Mouse (Mus musculus): Measurements from ENCODE around the gene Slit3. TPM values are rescaled to one million over a fixed set of nuclear protein-coding genes. Genes with fewer than 3 reads are reported as not detected.

The Slit3 gene
- polyA plus RNA-seq, 1 experiment from 2014 or later: 5.9 TPM

DNA sequence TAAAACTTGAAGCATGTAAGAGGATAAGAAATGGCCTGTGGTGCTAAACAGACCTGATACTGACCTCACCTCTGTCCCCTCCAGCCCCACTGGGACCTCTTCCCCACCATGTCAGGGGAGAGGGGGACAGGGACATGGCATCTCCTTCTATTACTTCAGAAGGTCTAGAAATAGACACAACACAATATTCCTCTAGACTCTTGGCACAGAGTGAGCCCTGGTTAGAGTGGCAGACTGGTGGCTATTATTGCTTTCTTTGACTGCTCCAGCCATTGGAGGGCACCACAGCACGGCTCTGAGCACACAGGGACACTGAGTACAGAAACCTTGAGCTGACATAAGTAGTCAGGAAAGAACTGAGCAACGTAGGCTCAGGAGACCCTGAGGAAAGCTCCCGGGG, 501.7 kb downstream of the Slit3 start:
- H3K4me3 ChIP-seq (ENCODE audit: low read length): no peak overlapping the region
- 90% methylated on average over 3 of the region's 3 CpGs for WGBS
- no peaks in the 10 kb centered on the region for H3K27me3 ChIP-seq (replicated peaks; ENCODE audit: control insufficient read depth, insufficient read depth, low read length)
- no peaks in the 10 kb centered on the region for H3K4me1 ChIP-seq (ENCODE audit: control insufficient read depth, insufficient read depth, low read length)
- H3K27ac ChIP-seq (ENCODE audit: low read length): no peak overlapping the region
- ATAC-seq: no peak
- H3K4me2 ChIP-seq (ENCODE audit: low read depth, low read length): no peak overlapping the region
- no peak overlapping the region for H3K9ac ChIP-seq (ENCODE audit: low read depth, low read length)
- H3K36me3 ChIP-seq (ENCODE audit: control insufficient read depth, insufficient read depth, low read length): no peaks in the 10 kb centered on the region
- no peaks in the 10 kb centered on the region for H3K9me3 ChIP-seq (ENCODE audit: control insufficient read depth, low read length)

DNA sequence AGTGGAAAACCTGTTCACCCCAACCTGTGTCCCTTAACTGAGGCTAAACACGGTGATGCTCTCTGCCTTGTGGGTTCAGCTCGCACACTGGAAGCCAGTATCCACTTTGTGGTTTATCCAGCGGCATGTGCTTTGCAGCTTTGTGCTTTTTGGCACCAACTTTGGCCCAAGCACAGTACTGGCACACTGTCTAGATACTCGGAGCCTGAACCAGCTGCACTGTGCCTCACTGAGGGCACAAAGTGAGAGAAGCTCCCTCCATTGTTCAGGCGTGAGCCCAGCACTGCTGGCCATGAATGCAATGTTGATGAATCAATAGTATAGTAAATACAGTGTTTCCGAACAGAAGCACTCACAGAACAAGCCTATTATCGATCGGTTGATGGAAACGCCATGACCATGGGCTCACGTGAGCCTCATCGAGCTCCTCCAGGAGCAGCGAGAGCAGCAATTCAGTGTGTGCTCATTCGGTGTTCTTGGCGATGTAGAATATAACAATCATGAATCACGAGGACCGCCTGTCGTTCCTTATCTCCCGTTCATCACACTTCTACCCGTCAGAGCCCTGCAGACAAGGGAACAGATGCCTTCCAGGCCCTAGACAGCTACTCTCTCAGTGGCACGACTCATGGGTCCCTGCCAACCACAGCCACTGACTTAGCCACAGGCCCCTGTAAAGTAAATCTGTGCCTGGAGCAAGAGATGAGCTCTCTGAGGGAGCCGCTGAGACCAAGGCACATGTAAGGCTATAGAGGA, 503.7 kb downstream of the Slit3 start:
- Histone ChIP-seq H3K27ac (ENCODE audit: low read length) (no peak overlapping the region), H3K4me2 (ENCODE audit: low read depth, low read length) (no peak overlapping the region), H3K27me3 (replicated peaks; ENCODE audit: control insufficient read depth, insufficient read depth, low read length) (no peaks in the 10 kb centered on the region), H3K36me3 (ENCODE audit: control insufficient read depth, insufficient read depth, low read length) (no peaks in the 10 kb centered on the region), H3K9ac (ENCODE audit: low read depth, low read length) (no peak overlapping the region), H3K9me3 (ENCODE audit: control insufficient read depth, low read length) (no peaks in the 10 kb centered on the region), H3K4me3 (ENCODE audit: low read length) (no peak overlapping the region), H3K4me1 (ENCODE audit: control insufficient read depth, insufficient read depth, low read length) (no peaks in the 10 kb centered on the region)
- WGBS: 72% methylated on average over 21 of the region's 21 CpGs
- no peak for ATAC-seq

DNA sequence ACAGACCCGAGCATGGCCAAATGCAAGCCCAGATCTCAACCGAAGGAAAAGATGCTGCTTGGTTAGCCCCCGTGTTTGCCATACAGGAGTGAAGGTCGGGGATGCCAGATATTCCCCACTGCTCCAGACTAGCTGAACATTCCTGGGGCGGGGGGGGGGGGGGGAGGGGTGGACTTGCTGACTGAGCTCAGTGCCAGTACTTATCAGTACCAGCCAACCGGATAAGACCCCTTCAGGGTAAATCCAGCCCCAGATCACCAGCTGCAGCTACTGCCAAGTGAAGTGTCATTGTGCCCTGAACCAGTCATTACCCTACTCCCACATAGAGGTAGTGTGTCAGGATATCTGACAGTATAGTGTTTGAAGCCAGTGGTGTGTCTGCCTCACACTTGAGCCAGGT, 504.6 kb downstream of the Slit3 start:
- Histone ChIP-seq H3K4me3 (ENCODE audit: low read length) (no peak overlapping the region), H3K9ac (ENCODE audit: low read depth, low read length) (no peak overlapping the region), H3K4me1 (ENCODE audit: control insufficient read depth, insufficient read depth, low read length) (no peaks in the 10 kb centered on the region), H3K9me3 (ENCODE audit: control insufficient read depth, low read length) (no peaks in the 10 kb centered on the region), H3K27ac (ENCODE audit: low read length) (no peak overlapping the region), H3K27me3 (replicated peaks; ENCODE audit: control insufficient read depth, insufficient read depth, low read length) (no peaks in the 10 kb centered on the region), H3K36me3 (ENCODE audit: control insufficient read depth, insufficient read depth, low read length) (no peaks in the 10 kb centered on the region), H3K4me2 (ENCODE audit: low read depth, low read length) (no peak overlapping the region)
- ATAC-seq: no peak
- WGBS: 61% methylated on average over 5 of the region's 6 CpGs

DNA sequence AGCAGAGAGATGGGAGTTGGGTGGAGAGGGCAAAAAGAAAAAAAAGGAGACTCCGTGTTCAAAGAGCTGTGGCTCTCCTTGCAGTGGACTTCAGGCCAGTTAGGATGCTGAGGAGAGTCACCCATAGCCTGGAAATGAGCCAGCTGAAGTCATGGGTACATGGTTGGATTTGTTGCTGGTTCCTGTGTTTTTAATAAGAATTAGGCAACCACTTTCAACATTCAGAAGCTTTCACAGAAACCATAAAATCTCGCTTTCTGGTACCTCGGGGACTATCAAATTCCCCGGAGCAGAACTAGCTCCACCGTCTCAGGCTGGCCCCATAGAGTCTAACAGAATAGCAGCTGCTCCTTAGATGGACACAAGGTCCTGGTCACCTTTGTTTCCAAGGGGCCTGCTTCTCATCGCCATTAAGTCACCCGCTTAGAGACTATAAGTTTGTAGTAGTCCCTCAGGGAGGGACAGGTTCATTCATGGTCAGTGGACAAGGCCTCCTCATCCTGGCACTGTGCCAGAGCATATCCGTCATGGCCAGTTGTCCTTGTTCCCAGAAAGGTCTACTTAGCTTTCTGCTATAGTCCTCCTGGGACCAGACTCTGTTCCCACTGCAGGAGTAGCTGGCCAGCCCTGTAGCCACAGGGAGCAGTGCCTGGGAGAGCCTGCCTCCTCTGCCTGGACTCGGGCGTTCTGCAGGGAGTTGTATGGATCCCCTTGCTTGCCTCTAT, 505.3 kb downstream of the Slit3 start:
- Histone ChIP-seq H3K36me3 (ENCODE audit: control insufficient read depth, insufficient read depth, low read length) (no peaks in the 10 kb centered on the region), H3K9me3 (ENCODE audit: control insufficient read depth, low read length) (no peaks in the 10 kb centered on the region), H3K4me2 (ENCODE audit: low read depth, low read length) (no peak overlapping the region), H3K27me3 (replicated peaks; ENCODE audit: control insufficient read depth, insufficient read depth, low read length) (no peaks in the 10 kb centered on the region), H3K4me3 (ENCODE audit: low read length) (no peak overlapping the region), H3K4me1 (ENCODE audit: control insufficient read depth, insufficient read depth, low read length) (no peaks in the 10 kb centered on the region), H3K27ac (ENCODE audit: low read length) (no peak overlapping the region), H3K9ac (ENCODE audit: low read depth, low read length) (no peak overlapping the region)
- WGBS: 80% methylated on average over 10 of the region's 10 CpGs
- no peak for ATAC-seq

DNA sequence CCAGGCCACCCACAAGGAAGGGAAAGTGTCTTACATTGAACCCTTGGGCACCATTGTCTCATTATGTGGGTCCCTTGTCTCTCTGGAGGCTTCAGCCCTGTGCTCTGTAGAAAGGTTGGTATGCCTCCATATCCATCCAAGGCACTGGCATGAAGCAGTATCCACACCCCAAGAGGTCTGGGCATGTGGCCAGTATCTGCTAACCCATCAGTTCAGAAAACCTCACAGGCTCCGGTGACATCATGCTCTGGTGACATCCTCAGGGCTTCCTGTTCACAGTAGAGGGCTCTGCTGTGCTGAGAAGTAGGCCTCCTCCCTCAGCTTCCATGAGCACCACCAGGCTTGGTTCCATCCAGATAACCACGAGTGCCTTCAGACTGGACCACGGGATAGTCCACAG, 506.8 kb downstream of the Slit3 start:
- no peak overlapping the region for H3K4me2 ChIP-seq (ENCODE audit: low read depth, low read length)
- 83% methylated on average over 3 of the region's 3 CpGs for WGBS
- H3K9me3 ChIP-seq (ENCODE audit: control insufficient read depth, low read length): no peaks in the 10 kb centered on the region
- H3K9ac ChIP-seq (ENCODE audit: low read depth, low read length): no peak overlapping the region
- H3K4me3 ChIP-seq (ENCODE audit: low read length): no peak overlapping the region
- no peak for ATAC-seq
- no peak overlapping the region for H3K27ac ChIP-seq (ENCODE audit: low read length)
- no peaks in the 10 kb centered on the region for H3K36me3 ChIP-seq (ENCODE audit: control insufficient read depth, insufficient read depth, low read length)
- H3K4me1 ChIP-seq (ENCODE audit: control insufficient read depth, insufficient read depth, low read length): no peaks in the 10 kb centered on the region
- no peaks in the 10 kb centered on the region for H3K27me3 ChIP-seq (replicated peaks; ENCODE audit: control insufficient read depth, insufficient read depth, low read length)

DNA sequence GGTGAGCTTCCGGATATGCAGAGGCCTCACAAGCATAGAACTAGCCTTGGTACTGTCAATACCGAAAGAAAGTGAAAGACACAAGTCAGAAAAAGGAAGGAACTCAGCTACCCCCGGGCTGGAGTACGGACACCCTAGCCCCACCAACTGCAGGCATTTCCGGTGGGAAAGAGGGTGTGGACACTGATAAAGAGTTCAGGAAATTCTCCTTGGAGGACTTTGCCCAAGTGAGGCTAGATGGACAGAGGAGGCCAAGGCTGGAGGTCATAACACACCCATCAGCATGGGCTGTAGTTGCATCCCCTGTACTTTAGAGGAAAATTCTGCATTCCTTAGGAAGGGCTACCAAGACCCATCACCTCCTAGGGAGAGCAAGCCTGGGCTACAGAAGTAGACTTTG, 511.2 kb downstream of the Slit3 start:
- ATAC-seq: peak; percentile 72
- H3K9me3 ChIP-seq (ENCODE audit: control insufficient read depth, low read length): no peaks in the 10 kb centered on the region
- H3K4me1 ChIP-seq (ENCODE audit: control insufficient read depth, insufficient read depth, low read length): no peaks in the 10 kb centered on the region
- no peak overlapping the region for H3K9ac ChIP-seq (ENCODE audit: low read depth, low read length)
- H3K36me3 ChIP-seq (ENCODE audit: control insufficient read depth, insufficient read depth, low read length): no peaks in the 10 kb centered on the region
- WGBS: 74% methylated on average over 5 of the region's 5 CpGs
- H3K4me3 ChIP-seq (ENCODE audit: low read length): no peak overlapping the region
- H3K4me2 ChIP-seq (ENCODE audit: low read depth, low read length): no peak overlapping the region
- no peak overlapping the region for H3K27ac ChIP-seq (ENCODE audit: low read length)
- H3K27me3 ChIP-seq (replicated peaks; ENCODE audit: control insufficient read depth, insufficient read depth, low read length): no peaks in the 10 kb centered on the region

DNA sequence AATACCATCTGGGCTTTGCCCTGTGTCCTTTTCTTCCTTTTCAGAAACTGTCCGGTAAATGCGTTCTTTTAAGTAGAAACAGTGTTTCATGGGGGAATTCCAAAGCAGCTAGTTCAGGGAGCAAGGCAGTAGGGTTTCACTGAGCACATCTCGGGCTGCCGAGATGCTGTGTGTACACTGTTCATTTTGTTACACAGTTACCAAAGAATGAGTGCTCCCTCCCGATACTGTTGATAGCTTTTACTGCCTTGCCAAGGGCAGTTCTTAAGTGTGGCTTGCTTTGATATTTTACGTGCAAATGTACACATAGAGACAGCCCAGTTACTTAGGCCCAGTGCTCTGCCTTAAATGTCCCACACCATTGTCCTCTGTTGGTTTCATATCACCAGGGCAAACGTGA, 516.1 kb downstream of the Slit3 start:
- Histone ChIP-seq H3K4me3 (ENCODE audit: low read length) (no peak overlapping the region), H3K4me1 (ENCODE audit: control insufficient read depth, insufficient read depth, low read length) (no peaks in the 10 kb centered on the region), H3K9ac (ENCODE audit: low read depth, low read length) (no peak overlapping the region), H3K4me2 (ENCODE audit: low read depth, low read length) (no peak overlapping the region), H3K27me3 (replicated peaks; ENCODE audit: control insufficient read depth, insufficient read depth, low read length) (no peaks in the 10 kb centered on the region), H3K36me3 (ENCODE audit: control insufficient read depth, insufficient read depth, low read length) (no peaks in the 10 kb centered on the region), H3K27ac (ENCODE audit: low read length) (no peak overlapping the region), H3K9me3 (ENCODE audit: control insufficient read depth, low read length) (no peaks in the 10 kb centered on the region)
- WGBS: 63% methylated on average over 7 of the region's 7 CpGs
- ATAC-seq: no peak

DNA sequence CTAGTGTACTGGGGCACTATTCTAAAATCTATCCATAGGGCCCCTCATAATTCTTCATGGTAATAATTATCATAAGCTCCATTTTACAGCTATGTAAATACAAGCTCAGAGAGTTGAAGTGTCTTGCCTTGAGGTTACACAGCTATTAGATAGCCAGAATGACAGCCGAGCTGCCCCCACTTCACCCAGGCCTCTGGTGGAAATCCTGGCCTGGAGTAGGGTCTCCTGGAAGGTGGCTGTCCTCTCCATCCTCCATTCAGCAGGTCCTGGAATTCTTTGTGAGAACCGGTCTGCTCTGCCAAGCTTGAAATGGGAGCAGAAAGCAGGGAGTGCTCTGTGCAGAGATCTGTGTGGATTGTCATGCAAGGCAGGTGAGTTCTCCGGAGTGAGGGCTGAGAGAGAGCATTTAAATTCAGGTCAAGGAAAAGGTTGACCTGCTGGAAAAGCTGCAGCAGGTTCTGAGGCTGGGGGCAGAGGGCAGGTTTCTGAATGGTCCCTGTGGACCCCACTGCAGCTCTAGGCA, 517.9 kb downstream of the Slit3 start:
- H3K27me3 ChIP-seq (replicated peaks; ENCODE audit: control insufficient read depth, insufficient read depth, low read length): no peaks in the 10 kb centered on the region
- no peaks in the 10 kb centered on the region for H3K9me3 ChIP-seq (ENCODE audit: control insufficient read depth, low read length)
- H3K4me2 ChIP-seq (ENCODE audit: low read depth, low read length): no peak overlapping the region
- 26% methylated on average over 3 of the region's 3 CpGs for WGBS
- no peak overlapping the region for H3K4me3 ChIP-seq (ENCODE audit: low read length)
- no peak for ATAC-seq
- H3K4me1 ChIP-seq (ENCODE audit: control insufficient read depth, insufficient read depth, low read length): no peaks in the 10 kb centered on the region
- H3K27ac ChIP-seq (ENCODE audit: low read length): no peak overlapping the region
- H3K9ac ChIP-seq (ENCODE audit: low read depth, low read length): no peak overlapping the region
- no peaks in the 10 kb centered on the region for H3K36me3 ChIP-seq (ENCODE audit: control insufficient read depth, insufficient read depth, low read length)

DNA sequence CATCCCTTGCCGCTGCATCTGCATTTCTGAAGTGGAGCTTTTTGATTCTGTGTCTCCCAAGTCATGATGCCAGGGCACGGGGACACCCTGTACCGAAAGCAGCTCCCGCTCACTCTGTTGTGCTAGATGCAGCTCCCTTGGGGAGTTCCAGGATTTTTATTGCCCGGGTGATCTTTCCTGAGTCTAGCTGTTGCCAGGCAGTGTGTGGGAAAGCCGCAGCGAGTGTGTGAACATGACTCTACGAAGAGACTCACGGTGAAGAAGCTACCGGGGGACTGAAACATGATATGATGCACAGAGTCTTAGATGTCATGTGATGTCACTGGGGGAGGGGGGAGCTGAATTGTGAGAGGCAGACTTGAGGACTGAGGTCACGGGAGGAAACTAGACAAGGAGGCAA, 518.4 kb downstream of the Slit3 start:
- no peak overlapping the region for H3K27ac ChIP-seq (ENCODE audit: low read length)
- no peak overlapping the region for H3K4me3 ChIP-seq (ENCODE audit: low read length)
- no peaks in the 10 kb centered on the region for H3K9me3 ChIP-seq (ENCODE audit: control insufficient read depth, low read length)
- no peaks in the 10 kb centered on the region for H3K36me3 ChIP-seq (ENCODE audit: control insufficient read depth, insufficient read depth, low read length)
- no peaks in the 10 kb centered on the region for H3K27me3 ChIP-seq (replicated peaks; ENCODE audit: control insufficient read depth, insufficient read depth, low read length)
- H3K4me1 ChIP-seq (ENCODE audit: control insufficient read depth, insufficient read depth, low read length): no peaks in the 10 kb centered on the region
- no peak overlapping the region for H3K4me2 ChIP-seq (ENCODE audit: low read depth, low read length)
- 38% methylated on average over 11 of the region's 11 CpGs for WGBS
- ATAC-seq: no peak
- H3K9ac ChIP-seq (ENCODE audit: low read depth, low read length): no peak overlapping the region

All from intestine, embryonic 16.5 days (tissue).